Mouse (Mus musculus) lung, adult 2 months (tissue): ENCODE measurements around the gene Elovl6.

ENCODE experiments used
- CTCF ChIP-seq: fragments of 200-500 bp; IDR thresholded peaks from 2 replicates; pipeline ENCODE4 v1.5.1; 2011; ENCODE audit warnings: mild to moderate bottlenecking, low read length, control low read depth; ENCODE audit not compliant: insufficient read depth
- POLR2A ChIP-seq: fragments of 200-500 bp; IDR thresholded peaks from 2 replicates; pipeline ENCODE4 v1.6.1; 2011; ENCODE audit warnings: low read depth, mild to moderate bottlenecking, control low read depth, low read length, borderline replicate concordance; ENCODE audit errors: extremely low read depth

DNA sequence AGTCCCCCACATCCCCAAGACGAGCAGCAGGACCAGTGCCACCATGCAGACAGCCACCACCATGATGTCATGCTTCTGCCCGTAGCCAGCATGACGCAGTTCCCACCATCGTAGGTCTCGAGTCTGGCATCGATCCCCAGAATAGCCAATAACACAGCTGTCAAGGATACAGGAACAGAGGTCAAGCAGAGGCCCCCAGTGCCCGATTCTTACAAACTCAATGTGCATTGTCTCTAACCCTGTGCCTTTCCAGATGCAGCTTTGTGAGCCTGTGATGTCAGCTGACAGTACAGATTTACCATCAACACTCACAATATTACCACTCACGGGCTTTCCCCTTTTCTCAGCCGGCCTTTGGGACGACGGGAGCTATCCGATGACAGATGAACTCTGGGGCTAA lies 154.0 kb downstream of the Elovl6 start:
- TF ChIP-seq CTCF (no peak), POLR2A (no peak)
